Mouse (Mus musculus): ENCODE data around the gene B830017H08Rik. TPM values are rescaled to one million over a fixed set of nuclear protein-coding genes. Genes with fewer than 3 reads are reported as not detected.

The B830017H08Rik gene
- polyA plus RNA-seq (2012; rRNA removed) (0.49 and 0.58 TPM in 2 replicates), polyA plus RNA-seq (2014; fragmentation: Nextera tagmentation; extraction: Ambion mirVana) (0.17 and 0.69 TPM in 2 replicates)

DNA sequence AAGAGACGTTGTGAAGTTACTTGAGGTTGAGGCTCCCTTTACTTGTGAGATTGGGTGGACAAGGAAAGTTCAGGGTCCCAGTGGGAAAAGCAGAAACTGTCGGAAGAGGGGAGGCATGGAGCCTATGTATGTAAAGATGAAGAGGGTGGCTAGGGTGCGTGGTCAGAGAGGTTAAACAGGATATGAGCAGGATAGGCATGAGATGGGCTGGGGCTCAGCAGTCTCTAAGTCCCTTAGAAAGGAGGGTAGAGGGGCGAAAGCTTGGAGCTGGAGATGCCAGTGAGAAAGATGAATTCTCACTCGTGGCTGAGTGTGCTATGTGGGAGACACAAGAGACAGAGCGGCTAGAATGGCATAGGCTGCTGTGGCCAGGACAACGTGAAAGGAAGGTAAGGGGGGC is at the start of gene B830017H08Rik:
Gene B830017H08Rik, plus strand, starts transcription at position 301 of the 400 bp plus-strand sequence.
- TF ChIP-seq POLR2A (IDR thresholded peaks at IDR 0.05; ENCODE audit: borderline replicate concordance, extremely low read depth, insufficient read depth, insufficient read length), result no peak
- 21% methylated on average over 7 of the region's 7 CpGs for WGBS

DNA sequence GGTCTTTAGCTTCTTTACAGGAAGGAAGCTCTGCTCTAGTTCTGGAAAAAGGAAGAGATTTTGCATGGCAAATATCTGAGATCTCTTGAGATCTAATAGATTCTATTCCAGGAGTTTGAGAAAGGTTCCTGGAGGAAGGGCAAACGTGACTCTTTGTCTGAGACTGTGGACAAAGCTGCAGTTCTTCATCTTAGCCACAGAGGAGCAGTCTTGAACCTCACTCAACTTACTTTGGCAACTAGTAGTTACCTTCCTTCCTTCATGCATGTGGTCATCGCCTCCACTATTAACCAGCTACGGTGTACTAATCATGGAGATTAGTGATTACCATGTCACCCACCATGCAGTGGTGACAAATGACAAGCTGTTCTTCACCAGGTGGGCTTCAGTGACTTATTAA is 47.6 kb upstream of the B830017H08Rik start:
- TF ChIP-seq POLR2A (IDR thresholded peaks at IDR 0.05; ENCODE audit: borderline replicate concordance, extremely low read depth, insufficient read depth, insufficient read length), result no peak
- peaks cover 90% of the 10 kb centered on the region for H3K36me3 ChIP-seq (ENCODE audit: control insufficient read depth, insufficient read depth, low read length)
- no peak overlapping the region for H3K9ac ChIP-seq (ENCODE audit: low read depth, low read length, severe bottlenecking)
- no peaks in the 10 kb centered on the region for H3K9me3 ChIP-seq (ENCODE audit: control insufficient read depth, low read length)
- ATAC-seq (ENCODE audit: low FRiP score, low read depth) (no peak), DNase-seq (ENCODE audit: low spot score) (no peak)
- no peaks in the 10 kb centered on the region for H3K4me1 ChIP-seq (ENCODE audit: control insufficient read depth, insufficient read depth, low read length)
- H3K27ac ChIP-seq (replicated peaks; ENCODE audit: low read depth, low read length), result no peak overlapping the region
- H3K4me2 ChIP-seq (replicated peaks; ENCODE audit: low read depth, low read length, severe bottlenecking), result no peak overlapping the region
- H3K4me3 ChIP-seq (replicated peaks; ENCODE audit: low read length), result no peak overlapping the region
- no peaks in the 10 kb centered on the region for H3K27me3 ChIP-seq (ENCODE audit: control insufficient read depth, insufficient read depth, low read length)
- 48% methylated on average over 3 of the region's 3 CpGs for WGBS

More for the DNA sequence above, at the start of gene B830017H08Rik:
- DNase-seq (ENCODE audit: low spot score) (no peak), ATAC-seq (ENCODE audit: low FRiP score, low read depth) (no peak)
- peak within 1 kb of the TSS; percentile 98 for H3K4me2 ChIP-seq (replicated peaks; ENCODE audit: low read depth, low read length, severe bottlenecking)
- peak within 1 kb of the TSS; percentile 33; the same call in 1 of the 2 replicates for H3K27ac ChIP-seq (replicated peaks; ENCODE audit: low read depth, low read length)
- H3K9ac ChIP-seq (ENCODE audit: low read depth, low read length, severe bottlenecking), result peak within 1 kb of the TSS; percentile 71
- peaks cover 25% of the 10 kb centered on the region for H3K27me3 ChIP-seq (ENCODE audit: control insufficient read depth, insufficient read depth, low read length)
- H3K36me3 ChIP-seq (ENCODE audit: control insufficient read depth, insufficient read depth, low read length), result no peaks in the 10 kb centered on the region
- H3K9me3 ChIP-seq (ENCODE audit: control insufficient read depth, low read length), result no peaks in the 10 kb centered on the region
- H3K4me3 ChIP-seq (replicated peaks; ENCODE audit: low read length), result peak within 1 kb of the TSS; percentile 60
- H3K4me1 ChIP-seq (ENCODE audit: control insufficient read depth, insufficient read depth, low read length), result peaks cover 7% of the 10 kb centered on the region

DNA sequence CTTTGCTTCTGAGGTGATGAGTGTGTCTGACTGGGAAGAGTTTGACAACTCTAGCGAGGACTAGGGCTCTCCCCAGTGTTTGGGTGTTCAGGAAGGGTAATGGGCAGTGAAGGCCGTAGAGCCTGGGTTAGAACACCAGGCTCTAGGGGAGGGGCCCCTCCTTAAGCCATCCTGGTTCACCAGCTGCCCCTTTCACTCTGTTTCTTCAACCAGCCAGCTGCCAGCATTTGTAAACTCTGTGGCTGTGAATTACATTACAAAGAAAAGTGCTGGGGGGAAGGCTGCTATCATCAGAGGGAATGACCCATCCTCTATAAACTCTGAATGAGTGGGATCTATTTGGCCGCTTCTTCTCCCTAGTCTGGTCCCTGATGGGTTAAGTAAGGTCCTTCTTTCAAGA is 40.2 kb upstream of the B830017H08Rik start:
- H3K27ac ChIP-seq (replicated peaks; ENCODE audit: low read depth, low read length), result no peak overlapping the region
- DNase-seq (ENCODE audit: low spot score), result no peak
- no peak for ATAC-seq (ENCODE audit: low FRiP score, low read depth)
- no peak overlapping the region for H3K9ac ChIP-seq (ENCODE audit: low read depth, low read length, severe bottlenecking)
- 49% methylated on average over 3 of the region's 3 CpGs for WGBS
- H3K4me1 ChIP-seq (ENCODE audit: control insufficient read depth, insufficient read depth, low read length), result peaks cover 12% of the 10 kb centered on the region
- H3K27me3 ChIP-seq (ENCODE audit: control insufficient read depth, insufficient read depth, low read length), result no peaks in the 10 kb centered on the region
- H3K36me3 ChIP-seq (ENCODE audit: control insufficient read depth, insufficient read depth, low read length), result peaks cover 57% of the 10 kb centered on the region
- no peak overlapping the region for H3K4me2 ChIP-seq (replicated peaks; ENCODE audit: low read depth, low read length, severe bottlenecking)
- no peak overlapping the region for H3K4me3 ChIP-seq (replicated peaks; ENCODE audit: low read length)
- no peaks in the 10 kb centered on the region for H3K9me3 ChIP-seq (ENCODE audit: control insufficient read depth, low read length)
- no peak for TF ChIP-seq POLR2A (IDR thresholded peaks at IDR 0.05; ENCODE audit: borderline replicate concordance, extremely low read depth, insufficient read depth, insufficient read length)

DNA sequence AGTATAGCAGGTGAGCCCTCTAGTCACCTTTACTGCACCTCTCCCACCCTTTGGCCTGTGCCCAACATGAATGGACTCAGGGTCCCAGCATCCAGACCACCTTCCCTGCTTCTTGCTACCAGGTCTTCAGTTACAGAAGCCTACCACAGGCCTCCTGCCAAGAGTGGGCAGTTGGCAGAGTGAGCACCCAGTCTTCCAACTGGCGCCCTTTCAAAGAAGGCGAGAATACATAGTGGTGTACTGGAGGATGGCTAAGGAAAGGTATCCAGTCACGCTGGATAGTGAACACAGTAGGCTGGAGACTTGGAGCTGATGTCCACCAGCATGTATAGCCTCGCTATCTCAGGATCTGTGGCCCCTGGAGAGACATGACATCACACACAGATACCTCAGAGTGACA is 38.9 kb upstream of the B830017H08Rik start:
- Histone ChIP-seq H3K4me1 (ENCODE audit: control insufficient read depth, insufficient read depth, low read length) (peaks cover 16% of the 10 kb centered on the region), H3K36me3 (ENCODE audit: control insufficient read depth, insufficient read depth, low read length) (peaks cover 45% of the 10 kb centered on the region), H3K9me3 (ENCODE audit: control insufficient read depth, low read length) (no peaks in the 10 kb centered on the region), H3K9ac (ENCODE audit: low read depth, low read length, severe bottlenecking) (no peak overlapping the region), H3K27me3 (ENCODE audit: control insufficient read depth, insufficient read depth, low read length) (no peaks in the 10 kb centered on the region), H3K27ac (replicated peaks; ENCODE audit: low read depth, low read length) (no peak overlapping the region), H3K4me3 (replicated peaks; ENCODE audit: low read length) (no peak overlapping the region), H3K4me2 (replicated peaks; ENCODE audit: low read depth, low read length, severe bottlenecking) (no peak overlapping the region)
- DNase-seq (ENCODE audit: low spot score), result no peak
- no peak for TF ChIP-seq POLR2A (IDR thresholded peaks at IDR 0.05; ENCODE audit: borderline replicate concordance, extremely low read depth, insufficient read depth, insufficient read length)
- 88% methylated on average over 4 of the region's 4 CpGs for WGBS
- ATAC-seq (ENCODE audit: low FRiP score, low read depth), result no peak

- 0 out of 2 replicates have a peak overlapping the region, but pooled peaks have one; percentile 96 for H3K27ac ChIP-seq (replicated peaks; ENCODE audit: low read depth, low read length)
- no peak for TF ChIP-seq POLR2A (IDR thresholded peaks at IDR 0.05; ENCODE audit: borderline replicate concordance, extremely low read depth, insufficient read depth, insufficient read length)
These were observed 37.3 kb upstream of the B830017H08Rik start for GRCm38 (mm10) chr16:17795643-17796042.

More at GRCm38 (mm10) chr16:17795643-17796042, 37.3 kb upstream of the B830017H08Rik start:
- DNase-seq (ENCODE audit: low spot score) (no peak), ATAC-seq (ENCODE audit: low FRiP score, low read depth) (no peak)
- H3K4me2 ChIP-seq (replicated peaks; ENCODE audit: low read depth, low read length, severe bottlenecking), result no peak overlapping the region
- WGBS, result 62% methylated on average over 5 of the region's 5 CpGs
- H3K9ac ChIP-seq (ENCODE audit: low read depth, low read length, severe bottlenecking), result no peak overlapping the region
- H3K27me3 ChIP-seq (ENCODE audit: control insufficient read depth, insufficient read depth, low read length), result no peaks in the 10 kb centered on the region
- H3K9me3 ChIP-seq (ENCODE audit: control insufficient read depth, low read length), result no peaks in the 10 kb centered on the region
- peaks cover 30% of the 10 kb centered on the region for H3K4me1 ChIP-seq (ENCODE audit: control insufficient read depth, insufficient read depth, low read length)
- no peak overlapping the region for H3K4me3 ChIP-seq (replicated peaks; ENCODE audit: low read length)
- peaks cover 36% of the 10 kb centered on the region for H3K36me3 ChIP-seq (ENCODE audit: control insufficient read depth, insufficient read depth, low read length)

Data from limb, embryonic 14.5 days (tissue).